Mouse (Mus musculus) cortical plate, adult 2 months (tissue): ENCODE results near the gene Ttll2.
"Not testable (repeated sequence)": the region's sequence is repeated elsewhere in the genome, so short reads cannot be mapped to it uniquely, and the experiment has no call there.

Source experiments
- CTCF ChIP-seq: fragments of 200-500 bp; IDR thresholded peaks from 2 replicates; pipeline ENCODE4 v1.5.1; 2011; ENCODE audit warnings: mild to moderate bottlenecking, control low read depth, low read length; ENCODE audit not compliant: insufficient read depth; ENCODE audit errors: extremely low read depth
- POLR2A ChIP-seq: fragments of 200-500 bp; IDR thresholded peaks from 2 replicates; pipeline ENCODE4 v1.6.1; 2011; ENCODE audit warnings: mild to moderate bottlenecking, low read length, control low read depth; ENCODE audit not compliant: insufficient read depth; ENCODE audit errors: extremely low read depth

GRCm38 (mm10) chr17:7377907-7378306 is 25.4 kb upstream of the Ttll2 start:
- not testable (repeated sequence) for TF ChIP-seq POLR2A, CTCF
